Mouse (Mus musculus): Measurements from ENCODE around the gene Commd4. TPM values are rescaled to one million over a fixed set of nuclear protein-coding genes. Genes with fewer than 3 reads are reported as not detected.
"Not testable (repeated sequence)": the region's sequence is repeated elsewhere in the genome, so short reads cannot be mapped to it uniquely, and the experiment has no call there.

The Commd4 gene
- total RNA-seq (2021): 10 to 100 TPM; 86.6 to 87.5 TPM
- long read RNA-seq, experiment 1, transcript Commd4-204 (7 exons, 1,941 nt): minor isoform, 15 of 98 reads
- long read RNA-seq, experiment 1, transcript Commd4-201 (8 exons, 858 nt): major isoform, 37 of 98 reads
- long read RNA-seq, experiment 1, partial matches to known transcripts: 14 of 98 reads
- long read RNA-seq, experiment 1, other reads (novel, unspliced or antisense): 29 of 98 reads
- long read RNA-seq, experiment 2, transcript Commd4-201 (8 exons, 858 nt): major isoform, 53 of 129 reads
- long read RNA-seq, experiment 2, transcript Commd4-204 (7 exons, 1,941 nt): minor isoform, 18 of 129 reads
- long read RNA-seq, experiment 2, transcript Commd4-202 (1 exons, 437 nt): minor isoform, 6 of 129 reads
- long read RNA-seq, experiment 2, partial matches to known transcripts: 17 of 129 reads
- long read RNA-seq, experiment 2, other reads (novel, unspliced or antisense): 35 of 129 reads

- peak; percentile 87 to 97 for DNase-seq (ENCODE audit: low spot score in 2 of 2)
Measured at GRCm38 (mm10) chr9:57158013-57158470, at the start of gene Commd4. Gene Commd4, minus strand, starts transcription at chr9:57158331.

DNA sequence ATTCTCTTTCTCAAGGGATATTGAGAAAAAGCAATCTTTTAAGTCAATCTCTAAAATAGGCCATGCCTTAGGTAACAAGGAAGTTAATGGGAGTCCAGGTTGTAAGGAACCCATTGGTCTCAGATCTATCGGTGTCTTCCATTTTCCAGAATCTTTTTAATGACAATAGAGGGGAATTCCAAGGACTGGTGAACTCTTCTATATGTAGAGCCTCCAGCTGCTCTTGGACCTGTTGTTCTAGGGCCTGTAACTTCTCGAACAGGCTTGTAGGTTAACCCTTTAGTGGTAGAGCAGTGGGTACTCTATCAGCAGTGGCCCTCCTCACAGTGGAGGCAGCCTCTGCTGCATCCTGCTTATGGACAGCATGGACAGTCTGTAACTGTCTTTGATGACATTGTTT lies 48.8 kb upstream of the Commd4 start:
- DNase-seq (ENCODE audit: low spot score in 2 of 2): no peak

DNA sequence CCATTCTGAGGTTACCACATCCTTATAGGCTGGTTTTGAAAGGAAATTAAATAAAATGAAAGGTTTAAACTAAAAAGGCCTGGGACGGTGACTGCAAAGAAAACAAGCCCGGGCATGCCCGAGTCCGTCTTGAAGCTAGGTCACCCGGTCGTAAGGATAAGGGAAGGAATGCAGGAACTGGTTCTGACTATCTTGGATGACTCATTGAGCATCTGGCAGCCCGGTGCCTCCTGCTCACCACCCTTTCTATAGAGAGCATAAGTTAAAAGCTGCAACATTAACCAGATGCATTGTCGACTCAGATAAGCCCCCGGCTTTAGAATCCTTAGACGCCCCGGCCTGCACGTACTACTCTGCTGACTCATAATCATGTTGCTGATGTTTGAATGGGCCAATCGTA lies 45.4 kb upstream of the Commd4 start:
- not testable (repeated sequence) for DNase-seq (ENCODE audit: low spot score in 2 of 2)

DNA sequence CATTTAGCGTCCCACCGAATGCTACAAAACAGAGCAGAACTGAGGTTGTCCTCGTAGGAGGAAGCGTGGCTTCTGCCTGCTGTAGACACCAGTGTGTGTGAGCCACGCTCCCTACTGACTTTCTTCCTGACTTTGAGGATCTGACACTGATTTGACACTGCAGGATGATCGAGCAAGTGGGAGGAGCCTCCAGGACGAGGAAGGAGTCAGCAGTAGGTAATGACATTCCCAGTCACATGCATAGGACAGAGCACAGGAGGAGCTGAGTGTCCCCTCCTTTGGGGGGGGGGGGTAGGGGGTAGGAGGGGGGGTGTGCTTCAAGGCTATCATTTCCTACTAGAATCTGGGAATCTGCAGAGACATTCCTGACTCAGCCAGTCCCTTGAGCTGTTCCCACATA lies 44.9 kb upstream of the Commd4 start:
- DNase-seq (ENCODE audit: low spot score in 2 of 2): no peak

GRCm38 (mm10) chr9:57197414-57197813 lies 39.3 kb upstream of the Commd4 start:
- no peak for DNase-seq (ENCODE audit: low spot score in 2 of 2)

- DNase-seq (ENCODE audit: low spot score in 2 of 2): no peak
Measured at GRCm38 (mm10) chr9:57196708-57197107, 38.6 kb upstream of the Commd4 start.

- no peak for DNase-seq (ENCODE audit: low spot score in 2 of 2)
Measured at GRCm38 (mm10) chr9:57168411-57168810, 10.3 kb upstream of the Commd4 start.

DNA sequence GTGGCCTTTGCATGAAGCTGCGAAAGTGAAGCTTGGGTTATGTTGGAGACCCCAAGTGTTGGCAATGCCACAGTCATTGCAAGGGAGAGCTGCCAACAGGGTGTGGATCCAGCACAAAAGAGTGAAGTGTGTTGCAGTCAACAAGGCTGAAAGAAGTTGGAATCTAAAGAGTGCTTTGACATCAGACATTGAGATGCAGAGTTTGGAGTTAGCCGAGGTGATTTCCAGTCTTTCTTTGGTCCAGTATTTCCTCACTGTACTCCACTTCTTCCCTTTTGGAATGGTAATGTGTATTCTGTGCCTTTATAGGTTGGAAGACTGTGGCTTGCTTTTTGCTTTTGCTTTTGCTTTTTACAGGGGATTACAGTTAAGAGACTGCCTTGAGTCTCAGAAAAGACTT lies 8.0 kb upstream of the Commd4 start:
- DNase-seq (ENCODE audit: low spot score in 2 of 2): no peak

- DNase-seq (ENCODE audit: low spot score in 2 of 2): no peak
Measured at GRCm38 (mm10) chr9:57163137-57163536, 5.0 kb upstream of the Commd4 start.

DNA sequence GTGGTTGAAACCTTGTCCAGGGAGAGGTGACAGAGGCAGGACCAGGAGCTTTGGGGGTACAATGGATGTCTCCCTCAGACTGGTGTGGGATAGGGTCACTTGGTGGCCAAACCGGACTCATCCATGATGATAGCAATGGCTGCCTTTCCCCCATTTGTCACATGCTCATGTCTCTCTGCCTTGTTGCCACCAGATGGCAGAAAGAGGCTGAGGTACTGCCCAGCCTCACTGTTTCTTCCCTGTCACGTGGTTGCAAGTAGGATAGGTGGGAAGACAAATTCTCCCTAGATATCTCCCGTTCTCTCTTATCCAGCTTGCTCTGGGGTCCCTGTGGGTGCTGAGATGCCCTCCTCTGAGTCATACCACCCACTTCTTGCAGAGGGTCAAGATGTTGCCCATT lies 4.4 kb upstream of the Commd4 start:
- DNase-seq (ENCODE audit: low spot score in 2 of 2): no peak

DNA sequence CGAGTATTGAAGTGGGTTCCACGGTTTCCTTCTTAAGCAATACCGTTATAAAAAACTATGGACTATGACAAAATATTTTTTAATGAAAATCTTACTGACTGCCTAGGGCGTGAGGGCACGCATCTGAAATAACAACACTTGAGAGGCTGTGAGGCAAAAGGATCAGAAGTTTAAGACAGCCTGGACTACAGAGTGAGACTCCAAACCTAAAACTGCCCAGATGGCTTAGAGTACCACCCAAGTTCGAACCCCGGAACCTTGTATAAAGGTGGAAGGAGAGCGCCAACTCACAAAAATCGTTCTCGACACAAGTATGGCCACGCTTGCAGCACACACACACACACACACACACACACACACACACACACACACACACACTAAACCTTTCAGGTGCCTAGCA lies 375 bp upstream of the Commd4 start:
- DNase-seq (ENCODE audit: low spot score in 2 of 2): no peak

DNA sequence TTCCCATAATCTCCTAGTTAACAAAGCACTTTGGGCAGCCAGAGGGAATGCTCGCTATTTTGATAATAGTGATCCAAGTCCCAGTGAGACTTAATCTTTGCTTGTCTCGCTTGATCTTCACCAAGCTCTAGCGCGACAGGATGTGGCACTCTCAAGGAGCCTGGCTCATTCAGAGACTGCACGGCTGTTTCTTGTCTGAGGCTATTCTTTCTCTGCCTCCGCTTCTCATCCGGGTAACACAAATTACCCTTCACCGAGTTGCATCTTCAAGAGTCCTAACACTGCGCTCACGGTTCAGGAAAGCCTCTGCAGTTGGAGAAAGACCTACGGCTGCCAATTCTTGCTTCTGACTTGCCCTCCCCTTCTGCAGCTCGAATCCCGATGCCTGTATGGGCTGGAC lies 632 bp downstream of the Commd4 start:
- DNase-seq (ENCODE audit: low spot score in 2 of 2): no peak

DNA sequence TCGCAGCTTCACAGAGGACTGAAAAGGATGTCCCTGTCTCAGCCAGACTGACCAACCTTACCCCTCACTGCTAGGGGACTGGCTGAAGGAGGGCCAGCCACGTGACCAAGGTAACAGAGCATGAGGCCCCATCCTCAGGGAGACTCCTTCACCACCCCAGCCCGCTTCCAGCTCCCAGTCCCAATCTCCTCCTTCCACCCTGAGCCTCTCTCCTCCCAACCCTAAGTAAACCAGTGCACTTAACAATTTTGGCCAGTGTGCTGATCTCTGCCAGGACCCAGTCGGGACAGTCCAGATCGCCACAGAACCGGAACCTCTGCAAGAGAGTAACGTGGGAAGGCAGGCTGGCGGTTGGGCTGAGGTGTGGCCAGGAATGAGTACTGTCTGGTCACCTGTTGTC lies 1.3 kb downstream of the Commd4 start:
- DNase-seq (ENCODE audit: low spot score in 2 of 2): no peak

DNA sequence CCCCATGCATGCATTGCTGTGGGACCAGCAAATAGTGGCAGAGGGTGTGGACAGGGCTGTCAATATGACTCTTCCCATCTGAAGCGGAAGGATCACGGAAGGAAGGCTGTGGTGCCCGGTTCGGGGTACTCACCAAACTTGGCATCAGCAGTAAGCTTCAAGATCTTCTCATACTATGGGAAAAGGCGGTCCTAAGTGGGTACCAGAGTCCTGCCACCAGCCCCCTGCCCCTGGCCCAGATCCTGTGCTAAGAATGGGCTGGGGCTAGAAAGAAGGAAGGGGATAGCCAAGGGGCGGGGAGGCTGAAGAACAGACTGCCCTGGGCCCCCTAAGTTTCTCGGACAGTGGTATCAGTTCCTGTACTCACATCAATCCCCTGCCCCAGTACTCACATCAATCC lies 1.7 kb downstream of the Commd4 start:
- no peak for DNase-seq (ENCODE audit: low spot score in 2 of 2)

DNA sequence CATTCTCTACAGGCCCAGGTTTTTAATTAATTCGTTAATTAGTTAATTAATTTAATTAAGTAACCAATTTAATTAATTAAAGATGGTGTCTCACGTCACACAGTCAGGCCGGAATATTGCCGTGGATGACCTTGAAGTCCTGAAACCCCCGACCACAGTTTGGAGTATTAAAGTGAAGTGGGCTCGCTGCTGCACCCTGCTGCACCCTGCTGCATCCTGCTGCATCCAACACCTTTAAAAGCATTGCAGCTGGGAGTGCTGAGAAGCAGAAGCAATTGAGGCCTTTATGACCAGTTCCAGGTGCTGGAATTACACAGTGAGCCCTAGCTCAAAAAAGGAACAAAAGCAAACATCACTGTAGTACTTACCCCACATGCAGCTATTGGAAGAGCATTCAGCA lies 5.8 kb downstream of the Commd4 start:
- DNase-seq (ENCODE audit: low spot score in 2 of 2): no peak

DNA sequence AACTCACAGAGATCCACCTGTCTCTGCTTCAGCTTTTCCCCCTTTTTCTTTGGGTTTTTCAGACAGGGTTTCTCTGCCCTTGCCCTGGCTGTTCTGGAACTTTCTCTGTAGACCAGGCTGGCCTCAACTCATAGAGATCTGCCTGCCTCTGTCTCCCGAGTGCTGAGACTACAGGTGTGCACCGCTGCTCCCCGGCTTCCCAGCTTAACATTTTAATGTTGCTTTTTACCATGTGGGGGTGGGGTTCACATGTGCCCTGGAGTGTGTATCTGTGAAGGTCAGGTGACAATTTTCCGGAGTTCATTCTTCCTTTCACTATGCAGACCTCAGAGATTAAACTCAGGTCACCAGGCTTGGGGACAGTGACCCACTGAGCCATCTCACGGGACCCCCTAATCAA lies 7.9 kb downstream of the Commd4 start:
- no peak for DNase-seq (ENCODE audit: low spot score in 2 of 2)

DNA sequence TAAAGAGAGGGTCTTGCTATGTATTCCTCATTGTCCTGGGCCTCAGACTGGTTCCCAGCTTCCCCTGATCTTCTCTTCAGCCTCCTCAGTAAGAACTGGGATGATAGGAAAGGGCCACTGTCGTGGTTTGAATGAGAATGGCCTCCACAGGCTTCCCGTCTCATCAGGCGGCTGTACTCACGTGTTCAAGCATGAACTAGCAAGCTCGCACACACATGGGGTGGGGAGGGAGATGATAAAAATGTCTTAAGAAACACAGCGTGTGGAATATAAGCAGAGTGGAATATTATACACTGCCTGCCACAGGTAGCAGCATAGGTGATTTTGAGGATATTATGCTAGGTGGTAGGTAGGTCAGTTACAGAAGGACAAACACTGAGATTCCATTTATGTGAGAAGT lies 9.1 kb downstream of the Commd4 start:
- DNase-seq (ENCODE audit: low spot score in 2 of 2): no peak

DNA sequence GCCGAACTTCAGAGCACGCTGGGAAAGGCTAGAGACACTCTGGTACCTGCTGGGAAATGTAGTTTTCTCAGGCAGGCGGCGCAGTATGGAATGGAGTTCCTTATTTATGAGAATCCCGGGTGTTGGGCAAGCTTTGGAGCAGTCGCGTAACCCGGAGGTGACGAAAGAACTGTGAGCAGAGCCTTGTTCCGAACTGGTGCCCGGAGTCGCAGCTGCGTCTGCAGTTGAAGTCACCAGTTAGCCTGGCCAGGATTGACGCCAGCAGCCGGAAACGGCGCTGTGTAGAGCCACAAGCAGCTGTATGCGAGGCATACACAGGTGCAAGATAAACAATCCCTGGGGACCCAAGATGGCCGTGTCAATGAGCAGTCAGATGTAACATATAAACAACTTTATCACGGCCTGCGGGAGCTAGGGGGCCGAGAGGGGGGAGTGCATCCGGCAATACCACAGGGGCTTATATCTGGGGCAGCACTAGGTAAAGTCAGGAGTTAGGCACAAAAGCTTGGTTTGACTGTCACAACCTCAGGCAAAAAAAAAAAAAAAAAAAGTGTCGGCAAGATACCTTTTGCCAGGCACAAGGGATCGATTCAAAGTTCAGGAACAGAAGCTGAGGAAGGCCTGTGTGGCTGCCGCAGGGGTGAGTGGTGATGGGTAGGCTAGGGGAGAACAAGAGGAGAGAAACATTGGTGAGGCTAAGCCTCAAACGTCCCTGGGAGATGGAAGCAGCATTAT lies 9.8 kb downstream of the Commd4 start, which contains the start of gene Neil1:
Gene Neil1, minus strand, starts transcription at position 162 of the 735 bp plus-strand sequence.
- peak; percentile 81 to 93 for DNase-seq (ENCODE audit: low spot score in 2 of 2)

- no peak for DNase-seq (ENCODE audit: low spot score in 2 of 2)
Measured at GRCm38 (mm10) chr9:57147205-57148143, 10.7 kb downstream of the Commd4 start.

DNA sequence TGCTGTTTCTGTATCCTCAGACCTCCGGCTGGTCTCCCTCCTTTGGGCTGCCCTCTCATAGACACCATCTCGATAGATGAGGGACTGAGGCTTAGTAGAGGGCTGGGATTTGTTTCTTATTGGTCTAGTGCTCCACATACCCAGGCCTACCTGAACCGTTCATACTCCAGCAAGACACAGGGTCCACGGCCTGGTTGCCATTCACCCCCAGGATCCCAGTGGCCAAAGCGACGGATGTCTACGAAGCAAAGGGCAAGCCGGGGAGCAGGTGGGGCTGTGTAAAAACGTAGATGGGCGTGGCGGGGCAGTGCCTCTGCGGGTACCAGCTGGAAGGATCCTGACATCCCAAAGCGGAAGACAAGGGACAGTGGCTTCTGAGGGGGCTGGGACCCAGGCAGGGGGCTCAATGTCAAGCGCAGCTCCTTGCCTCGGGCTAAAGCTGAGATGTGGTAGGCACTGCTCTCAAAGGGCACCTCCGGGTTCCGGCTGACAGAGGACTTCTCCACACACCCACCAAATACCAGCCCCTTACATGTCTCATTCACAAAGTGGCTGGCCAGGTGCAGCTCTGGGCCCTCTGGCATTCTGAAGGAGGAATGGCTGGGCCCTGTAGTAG lies 11.6 kb downstream of the Commd4 start:
- no peak for DNase-seq (ENCODE audit: low spot score in 2 of 2)

- DNase-seq (ENCODE audit: low spot score in 2 of 2): no peak
Measured at GRCm38 (mm10) chr9:57144830-57145229, 13.3 kb downstream of the Commd4 start.
